Mouse (Mus musculus) lung, postnatal 0 days (tissue): ENCODE measurements around the gene Ttc39a. TPM values are rescaled to one million over a fixed set of nuclear protein-coding genes. Genes with fewer than 3 reads are reported as not detected.

ENCODE experiments used
- ATAC-seq: fragments of 200-750 bp; cut with Nextera tagmentation; 2 replicates; pipeline ENCODE4 v1.8.0; 2017; ENCODE audit warnings: moderate library complexity
- DNase-seq: peaks from one replicate; pipeline ENCODE4 v3.0.0-alpha.2; 2016; ENCODE audit warnings: low spot score
- H3K27ac ChIP-seq: fragments of 300-500 bp; sonication (generic); 2 replicates; pipeline ENCODE4 v1.5.1; 2014; ENCODE audit warnings: antibody characterized with exemption, mild to moderate bottlenecking, low read length, mixed read lengths
- H3K27me3 ChIP-seq: fragments of 300-500 bp; sonication (generic); replicated peaks from 2 replicates; pipeline ENCODE4 v1.6.1; 2014; ENCODE audit warnings: low read length, mixed read lengths; ENCODE audit not compliant: insufficient read depth
- H3K36me3 ChIP-seq: fragments of 300-500 bp; sonication (generic); 2 replicates; pipeline ENCODE4 v1.6.1; 2014; ENCODE audit warnings: low read length, mixed read lengths; ENCODE audit not compliant: insufficient read depth
- H3K4me1 ChIP-seq: fragments of 300-500 bp; sonication (generic); 2 replicates; pipeline ENCODE4 v1.6.1; 2014; ENCODE audit warnings: antibody characterized with exemption, low read depth, low read length, mixed read lengths; ENCODE audit not compliant: insufficient read depth
- H3K4me2 ChIP-seq: fragments of 300-500 bp; sonication (generic); replicated peaks from 2 replicates; pipeline ENCODE4 v1.6.1; 2014; ENCODE audit warnings: low read depth, mild to moderate bottlenecking, low read length, moderate library complexity, mixed read lengths
- H3K4me3 ChIP-seq: fragments of 300-500 bp; sonication (generic); 2 replicates; pipeline ENCODE4 v1.5.1; 2014; ENCODE audit warnings: low read depth, low read length
- H3K9ac ChIP-seq: fragments of 300-500 bp; sonication (generic); replicated peaks from 2 replicates; pipeline ENCODE4 v1.6.1; 2014; ENCODE audit warnings: low read depth, mild to moderate bottlenecking
- H3K9me3 ChIP-seq: fragments of 300-500 bp; sonication (generic); 2 replicates; pipeline ENCODE4 v1.6.1; 2016; ENCODE audit warnings: low read length, mixed read lengths
- CTCF ChIP-seq: IDR thresholded peaks from 2 replicates; pipeline ENCODE4 v1.5.1; 2016; ENCODE audit warnings: antibody characterized with exemption, mild to moderate bottlenecking
- EP300 ChIP-seq: IDR thresholded peaks from 2 replicates; pipeline ENCODE4 v1.6.1; 2016; ENCODE audit warnings: antibody characterized with exemption, mild to moderate bottlenecking, control low read depth
- WGBS: fragments of 180-500 bp; shearing (Covaris S2); extraction: QIAGEN DNeasy Blood & Tissue Kit; methylation state at CpG from one replicate; pipeline ENCODE4 v1.1.7; 2014; 5-methylcytosine and 5-hydroxymethylcytosine counted together
- polyA plus RNA-seq: library from polyadenylated mRNA; unstranded; fragments of >200 nt; fragmentation: Nextera tagmentation; extraction: Ambion mirVana; gene quantifications from 2 replicates; pipeline ENCODE4 v1.2.1, GENCODE M21; 2015

The Ttc39a gene
- polyA plus RNA-seq, 1 experiment from 2014 or later, result 9.3 TPM

GRCm38 (mm10) chr4:109419017-109419416 lies 12.6 kb downstream of the Ttc39a start:
- TF ChIP-seq EP300 (no peak), CTCF (no peak)
- no peak overlapping the region for H3K27ac ChIP-seq
- no peak overlapping the region for H3K9ac ChIP-seq
- 26% methylated on average over 3 of the region's 3 CpGs for WGBS
- no peak for DNase-seq
- H3K4me1 ChIP-seq, result no peaks in the 10 kb centered on the region
- H3K4me3 ChIP-seq, result no peak overlapping the region
- ATAC-seq, result no peak
- H3K36me3 ChIP-seq, result no peaks in the 10 kb centered on the region
- H3K9me3 ChIP-seq, result no peaks in the 10 kb centered on the region
- no peak overlapping the region for H3K4me2 ChIP-seq
- no peaks in the 10 kb centered on the region; the same call in 1 of the 2 replicates for H3K27me3 ChIP-seq

GRCm38 (mm10) chr4:109419563-109419962 lies 13.1 kb downstream of the Ttc39a start:
- no peaks in the 10 kb centered on the region; the same call in 1 of the 2 replicates for H3K27me3 ChIP-seq
- 88% methylated on average over 4 of the region's 4 CpGs for WGBS
- H3K4me1 ChIP-seq, result no peaks in the 10 kb centered on the region
- DNase-seq (no peak), ATAC-seq (no peak)
- no peak overlapping the region for H3K27ac ChIP-seq
- TF ChIP-seq CTCF (no peak), EP300 (no peak)
- no peak overlapping the region for H3K4me2 ChIP-seq
- no peak overlapping the region for H3K9ac ChIP-seq
- no peak overlapping the region for H3K4me3 ChIP-seq
- H3K36me3 ChIP-seq, result no peaks in the 10 kb centered on the region
- no peaks in the 10 kb centered on the region for H3K9me3 ChIP-seq

GRCm38 (mm10) chr4:109420138-109420795 lies 13.8 kb downstream of the Ttc39a start:
- peak; percentile 43 for DNase-seq
- 61% methylated on average over 8 of the region's 8 CpGs for WGBS

GRCm38 (mm10) chr4:109421608-109422007 lies 15.2 kb downstream of the Ttc39a start:
- no peak overlapping the region for H3K4me2 ChIP-seq
- H3K36me3 ChIP-seq, result no peaks in the 10 kb centered on the region
- ATAC-seq, result peak; percentile 43; the same call in 1 of the 2 replicates
- no peak overlapping the region for H3K9ac ChIP-seq
- 56% methylated on average over 7 of the region's 7 CpGs for WGBS
- H3K4me1 ChIP-seq, result no peaks in the 10 kb centered on the region
- no peaks in the 10 kb centered on the region for H3K9me3 ChIP-seq
- no peak overlapping the region for H3K4me3 ChIP-seq
- no peaks in the 10 kb centered on the region; the same call in 1 of the 2 replicates for H3K27me3 ChIP-seq
- no peak overlapping the region for H3K27ac ChIP-seq
- peak; percentile 26 for DNase-seq
- TF ChIP-seq CTCF (no peak), EP300 (no peak)

More at GRCm38 (mm10) chr4:109420138-109420795, 13.8 kb downstream of the Ttc39a start:
- Histone ChIP-seq H3K4me2 (no peak overlapping the region), H3K4me3 (no peak overlapping the region), H3K27me3 (no peaks in the 10 kb centered on the region; the same call in 1 of the 2 replicates), H3K27ac (no peak overlapping the region), H3K9ac (no peak overlapping the region), H3K9me3 (no peaks in the 10 kb centered on the region), H3K4me1 (no peaks in the 10 kb centered on the region), H3K36me3 (no peaks in the 10 kb centered on the region)
- TF ChIP-seq EP300, result no peak
- peak; percentile 52 for TF ChIP-seq CTCF
- peak; percentile 55 for ATAC-seq

GRCm38 (mm10) chr4:109422436-109422835 lies 16.0 kb downstream of the Ttc39a start:
- no peak overlapping the region for H3K4me2 ChIP-seq
- H3K9me3 ChIP-seq, result no peaks in the 10 kb centered on the region
- H3K4me3 ChIP-seq, result no peak overlapping the region
- WGBS, result 78% methylated on average over 6 of the region's 6 CpGs
- DNase-seq, result no peak
- no peaks in the 10 kb centered on the region for H3K36me3 ChIP-seq
- TF ChIP-seq EP300, result no peak
- TF ChIP-seq CTCF, result no peak
- H3K4me1 ChIP-seq, result no peaks in the 10 kb centered on the region
- no peak overlapping the region for H3K9ac ChIP-seq
- ATAC-seq, result no peak
- H3K27ac ChIP-seq, result no peak overlapping the region
- H3K27me3 ChIP-seq, result no peaks in the 10 kb centered on the region; the same call in 1 of the 2 replicates

GRCm38 (mm10) chr4:109423438-109423837 lies 17.0 kb downstream of the Ttc39a start:
- Histone ChIP-seq H3K9ac (no peak overlapping the region), H3K4me2 (no peak overlapping the region), H3K27ac (no peak overlapping the region), H3K36me3 (no peaks in the 10 kb centered on the region), H3K27me3 (no peaks in the 10 kb centered on the region), H3K4me3 (no peak overlapping the region), H3K9me3 (no peaks in the 10 kb centered on the region), H3K4me1 (no peaks in the 10 kb centered on the region)
- TF ChIP-seq CTCF, result no peak
- no peak for TF ChIP-seq EP300
- no peak for DNase-seq
- ATAC-seq, result no peak
- WGBS, result 48% methylated on average over 2 of the region's 2 CpGs
